Mouse (Mus musculus) midbrain, embryonic 15.5 days (tissue): ENCODE measurements around the gene Fads2. TPM values are rescaled to one million over a fixed set of nuclear protein-coding genes. Genes with fewer than 3 reads are reported as not detected.

ENCODE experiments used
- ATAC-seq: fragments of 200-750 bp; cut with Nextera tagmentation; replicated peaks from 2 replicates; pipeline ENCODE4 v1.8.0; 2017; ENCODE audit warnings: moderate TSS enrichment
- H3K27ac ChIP-seq: fragments of 300-500 bp; sonication (generic); 2 replicates; pipeline ENCODE4 v1.5.1; 2015; ENCODE audit warnings: mild to moderate bottlenecking, inconsistent platforms
- H3K27me3 ChIP-seq: fragments of 300-500 bp; sonication (generic); replicated peaks from 2 replicates; pipeline ENCODE4 v1.6.1; 2015; ENCODE audit warnings: inconsistent platforms
- H3K36me3 ChIP-seq: fragments of 300-500 bp; sonication (generic); replicated peaks from 2 replicates; pipeline ENCODE4 v1.6.1; 2015; ENCODE audit warnings: inconsistent platforms
- H3K4me1 ChIP-seq: fragments of 300-500 bp; sonication (generic); 2 replicates; pipeline ENCODE4 v1.6.1; 2015; ENCODE audit warnings: inconsistent platforms
- H3K4me2 ChIP-seq: fragments of 300-500 bp; sonication (generic); 2 replicates; pipeline ENCODE4 v1.6.1; 2015; ENCODE audit warnings: inconsistent platforms, mild to moderate bottlenecking, moderate library complexity
- H3K4me3 ChIP-seq: fragments of 300-500 bp; sonication (generic); 2 replicates; pipeline ENCODE4 v1.5.1; 2015; ENCODE audit warnings: mild to moderate bottlenecking, inconsistent platforms
- H3K9ac ChIP-seq: fragments of 300-500 bp; sonication (generic); 2 replicates; pipeline ENCODE4 v1.6.1; 2015; ENCODE audit warnings: mild to moderate bottlenecking, inconsistent platforms
- H3K9me3 ChIP-seq: fragments of 300-500 bp; sonication (generic); 2 replicates; pipeline ENCODE4 v1.6.1; 2016; ENCODE audit warnings: inconsistent platforms
- WGBS: fragments of 180-500 bp; shearing (Covaris S2); methylation state at CpG from one replicate; pipeline ENCODE4 v1.1.7; 2015; ENCODE audit warnings: mixed read lengths; 5-methylcytosine and 5-hydroxymethylcytosine counted together
- polyA plus RNA-seq: library from polyadenylated mRNA; unstranded; fragments of >200 nt; fragmentation: Nextera tagmentation; extraction: Ambion mirVana; gene quantifications from 2 replicates; pipeline ENCODE4 v1.2.1, GENCODE M21; 2015

Fads2 gene
- polyA plus RNA-seq, 1 experiment from 2014 or later, result 215 TPM

DNA sequence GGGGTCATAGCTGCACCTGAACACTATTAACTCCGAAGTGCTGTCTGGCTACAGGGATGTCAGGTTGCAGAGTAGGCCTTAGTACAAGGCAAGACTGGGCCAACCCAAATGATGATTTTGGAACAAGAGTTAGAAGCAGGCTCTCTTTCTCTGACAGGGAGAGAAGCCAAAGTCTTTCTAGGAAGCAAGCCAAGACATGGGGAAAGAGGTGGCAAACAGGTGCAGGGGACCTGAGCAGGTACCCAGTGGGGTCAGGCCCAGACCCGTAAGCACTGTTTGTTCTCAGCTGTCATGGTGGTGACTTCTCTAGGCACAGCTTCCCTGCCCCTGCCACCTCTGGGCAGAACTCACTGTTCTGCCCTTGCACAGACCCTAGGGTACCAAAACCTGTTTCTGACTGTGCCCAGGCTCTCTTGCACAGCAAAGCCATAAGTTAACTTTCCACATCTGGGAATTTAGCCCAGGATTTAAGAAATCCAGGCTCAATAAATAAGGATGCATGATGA is 5.1 kb downstream of the Fads2 start:
- ATAC-seq, result no peak
- no peak overlapping the region for H3K4me3 ChIP-seq
- peak overlapping the region; percentile 78; the same call in 1 of the 2 replicates for H3K4me2 ChIP-seq
- WGBS, result 82% methylated on average over 2 of the region's 2 CpGs
- H3K9ac ChIP-seq, result no peak overlapping the region
- no peaks in the 10 kb centered on the region; the same call in 1 of the 2 replicates for H3K36me3 ChIP-seq
- no peaks in the 10 kb centered on the region for H3K27me3 ChIP-seq
- H3K9me3 ChIP-seq, result no peaks in the 10 kb centered on the region
- H3K27ac ChIP-seq, result no peak overlapping the region
- H3K4me1 ChIP-seq, result peaks cover 62% of the 10 kb centered on the region

DNA sequence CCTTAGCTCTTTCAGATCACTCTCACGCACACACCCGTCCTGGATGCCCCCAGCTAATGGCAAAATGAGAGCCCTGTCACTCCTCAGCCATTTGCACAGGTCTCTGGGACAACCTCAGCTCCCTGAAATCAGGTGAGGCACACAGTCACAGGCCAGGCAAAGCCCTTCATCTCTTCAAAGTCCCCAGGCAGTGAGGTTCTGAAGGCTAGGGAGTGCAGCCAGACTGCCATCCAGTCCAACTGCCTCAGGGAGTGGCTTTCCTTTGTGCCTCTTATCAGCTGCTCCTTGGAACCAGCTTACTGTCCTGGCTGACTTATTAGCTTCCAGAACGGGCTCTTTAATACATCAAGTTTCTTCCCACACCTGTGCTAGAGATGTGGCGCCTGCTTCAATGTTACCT is 6.9 kb downstream of the Fads2 start:
- H3K4me3 ChIP-seq, result no peak overlapping the region
- H3K27ac ChIP-seq, result no peak overlapping the region
- ATAC-seq, result no peak
- H3K4me2 ChIP-seq, result 0 out of 2 replicates have a peak overlapping the region, but pooled peaks have one; percentile 0
- H3K4me1 ChIP-seq, result peaks cover 55% of the 10 kb centered on the region
- 73% methylated on average over 4 of the region's 4 CpGs for WGBS
- no peak overlapping the region for H3K9ac ChIP-seq
- no peaks in the 10 kb centered on the region for H3K27me3 ChIP-seq
- H3K36me3 ChIP-seq, result peaks cover 16% of the 10 kb centered on the region; the same call in 1 of the 2 replicates
- no peaks in the 10 kb centered on the region for H3K9me3 ChIP-seq

DNA sequence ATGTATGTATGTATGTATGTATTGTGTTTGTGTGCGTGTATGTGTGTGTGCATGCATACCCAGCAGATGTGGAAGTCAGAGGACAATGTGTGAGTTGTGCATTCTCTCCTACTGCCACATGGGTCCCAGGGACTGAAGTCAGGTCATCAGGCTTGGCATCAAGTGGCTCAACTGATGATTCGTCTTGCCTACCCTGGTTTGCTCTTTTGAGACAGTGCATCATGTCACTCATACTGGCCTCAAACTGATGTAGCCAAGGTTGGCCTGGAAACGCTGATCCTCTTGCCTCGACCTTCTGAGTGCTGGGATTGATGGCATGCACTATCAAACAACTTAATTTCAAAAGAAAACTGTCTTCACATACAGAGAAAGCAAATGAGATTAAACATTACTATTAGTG is 7.7 kb downstream of the Fads2 start:
- no peak overlapping the region for H3K9ac ChIP-seq
- H3K4me2 ChIP-seq, result no peak overlapping the region
- peaks cover 46% of the 10 kb centered on the region for H3K4me1 ChIP-seq
- 87% methylated on average over 4 of the region's 4 CpGs for WGBS
- no peaks in the 10 kb centered on the region for H3K27me3 ChIP-seq
- peaks cover 24% of the 10 kb centered on the region for H3K36me3 ChIP-seq
- no peaks in the 10 kb centered on the region for H3K9me3 ChIP-seq
- no peak overlapping the region for H3K27ac ChIP-seq
- H3K4me3 ChIP-seq, result no peak overlapping the region
- no peak for ATAC-seq

- ATAC-seq, result no peak
- H3K4me2 ChIP-seq, result no peak overlapping the region
- H3K36me3 ChIP-seq, result peaks cover 80% of the 10 kb centered on the region
- WGBS, result 89% methylated on average over 4 of the region's 4 CpGs
- H3K4me1 ChIP-seq, result no peaks in the 10 kb centered on the region
- H3K4me3 ChIP-seq, result no peak overlapping the region
- no peaks in the 10 kb centered on the region for H3K9me3 ChIP-seq
- no peak overlapping the region for H3K27ac ChIP-seq
- H3K9ac ChIP-seq, result no peak overlapping the region
- H3K27me3 ChIP-seq, result no peaks in the 10 kb centered on the region
Observed at GRCm38 (mm10) chr19:10086976-10087375, 14.6 kb downstream of the Fads2 start.

- Histone ChIP-seq H3K9ac (no peak overlapping the region), H3K4me1 (no peaks in the 10 kb centered on the region), H3K27ac (no peak overlapping the region), H3K4me2 (no peak overlapping the region), H3K27me3 (no peaks in the 10 kb centered on the region), H3K36me3 (peaks cover 85% of the 10 kb centered on the region), H3K4me3 (no peak overlapping the region), H3K9me3 (no peaks in the 10 kb centered on the region)
- ATAC-seq, result no peak
- 88% methylated on average over 9 of the region's 9 CpGs for WGBS
Observed at GRCm38 (mm10) chr19:10085454-10085853, 16.1 kb downstream of the Fads2 start.

DNA sequence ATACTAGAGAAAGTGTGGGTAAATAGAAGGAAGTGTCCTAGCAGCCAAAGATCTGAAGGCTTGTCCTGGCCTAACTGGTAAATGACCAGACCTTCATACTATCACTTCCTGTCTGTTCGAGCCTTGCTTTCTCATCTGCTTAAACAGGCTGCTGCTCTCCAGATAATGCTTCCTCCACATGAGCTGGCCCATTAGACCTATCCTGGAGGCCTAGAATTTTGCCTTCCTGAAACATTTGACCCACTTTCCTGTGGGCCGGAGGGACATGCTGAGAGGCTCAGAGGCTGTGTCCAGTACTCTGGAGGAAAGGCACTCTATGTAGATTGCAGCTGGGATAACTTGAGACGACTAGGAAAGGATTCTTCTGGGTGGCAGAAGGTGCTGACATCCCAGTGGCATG is 19.4 kb downstream of the Fads2 start:
- 79% methylated on average over 3 of the region's 3 CpGs for WGBS
- H3K9ac ChIP-seq, result no peak overlapping the region
- no peaks in the 10 kb centered on the region for H3K4me1 ChIP-seq
- H3K4me2 ChIP-seq, result no peak overlapping the region
- H3K9me3 ChIP-seq, result no peaks in the 10 kb centered on the region
- no peaks in the 10 kb centered on the region for H3K27me3 ChIP-seq
- no peak overlapping the region for H3K27ac ChIP-seq
- peaks cover 68% of the 10 kb centered on the region for H3K36me3 ChIP-seq
- no peak overlapping the region for H3K4me3 ChIP-seq
- no peak for ATAC-seq

- 95% methylated on average over 7 of the region's 7 CpGs for WGBS
- no peak overlapping the region for H3K4me2 ChIP-seq
- no peak overlapping the region for H3K4me3 ChIP-seq
- no peak overlapping the region for H3K9ac ChIP-seq
- no peak for ATAC-seq
- peaks cover 70% of the 10 kb centered on the region for H3K36me3 ChIP-seq
- H3K27ac ChIP-seq, result no peak overlapping the region
- H3K4me1 ChIP-seq, result no peaks in the 10 kb centered on the region
- no peaks in the 10 kb centered on the region for H3K27me3 ChIP-seq
- H3K9me3 ChIP-seq, result no peaks in the 10 kb centered on the region
Observed at GRCm38 (mm10) chr19:10080384-10080783, 21.2 kb downstream of the Fads2 start.

DNA sequence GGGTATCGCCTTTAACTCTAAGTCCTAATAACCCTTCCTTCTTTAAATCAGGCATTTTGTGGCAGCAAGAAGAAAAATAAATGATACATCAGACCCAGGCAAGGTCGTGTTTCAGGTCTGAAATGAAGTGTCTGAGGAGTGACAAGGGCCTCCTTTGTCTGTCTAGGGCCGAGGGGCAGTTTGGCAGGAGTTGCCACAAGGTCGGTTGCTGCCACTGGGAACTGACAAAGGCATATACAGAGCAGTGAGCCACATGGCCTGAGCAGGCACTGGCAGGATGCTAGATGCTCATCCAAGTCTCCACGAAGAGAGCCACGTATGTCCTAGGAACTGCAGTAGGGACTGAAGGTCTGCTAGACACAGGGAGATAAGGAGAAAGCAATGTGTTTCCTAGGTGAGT is 23.2 kb downstream of the Fads2 start:
- no peak overlapping the region for H3K4me3 ChIP-seq
- H3K36me3 ChIP-seq, result peaks cover 75% of the 10 kb centered on the region
- H3K27ac ChIP-seq, result no peak overlapping the region
- WGBS, result 84% methylated on average over 6 of the region's 6 CpGs
- no peaks in the 10 kb centered on the region for H3K4me1 ChIP-seq
- no peak overlapping the region for H3K9ac ChIP-seq
- no peak for ATAC-seq
- no peaks in the 10 kb centered on the region for H3K9me3 ChIP-seq
- H3K27me3 ChIP-seq, result no peaks in the 10 kb centered on the region
- no peak overlapping the region for H3K4me2 ChIP-seq

GRCm38 (mm10) chr19:10073145-10073544 is 28.4 kb downstream of the Fads2 start:
- 94% methylated on average over 5 of the region's 5 CpGs for WGBS

DNA sequence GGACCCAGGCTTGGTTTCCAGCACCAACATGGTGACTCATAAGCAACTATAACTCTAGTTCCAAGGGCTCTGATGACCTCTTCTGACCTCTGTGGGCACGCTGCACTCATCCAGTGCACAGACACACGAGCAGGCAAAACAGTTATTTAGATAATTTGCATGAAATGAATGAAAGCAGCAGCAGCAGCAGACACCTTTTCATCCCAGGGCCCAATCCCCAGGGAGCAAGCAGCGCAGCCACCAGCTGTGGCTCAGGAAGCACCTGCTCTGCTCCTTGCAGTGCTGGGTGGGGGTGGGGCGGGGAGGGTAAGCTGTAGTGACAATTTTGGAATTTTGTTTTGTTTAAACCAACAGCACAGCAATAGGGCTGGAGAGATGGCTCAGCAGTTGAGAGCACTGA is 29.7 kb downstream of the Fads2 start:
- no peak for ATAC-seq
- Histone ChIP-seq H3K27ac (peak overlapping the region; percentile 8), H3K27me3 (no peaks in the 10 kb centered on the region), H3K4me1 (no peaks in the 10 kb centered on the region), H3K4me2 (no peak overlapping the region), H3K4me3 (no peak overlapping the region), H3K9me3 (no peaks in the 10 kb centered on the region), H3K9ac (no peak overlapping the region), H3K36me3 (peaks cover 71% of the 10 kb centered on the region)
- WGBS, result 52% methylated on average over 4 of the region's 4 CpGs

More at GRCm38 (mm10) chr19:10073145-10073544, 28.4 kb downstream of the Fads2 start:
- Histone ChIP-seq H3K4me2 (no peak overlapping the region), H3K4me1 (no peaks in the 10 kb centered on the region), H3K4me3 (no peak overlapping the region), H3K9me3 (no peaks in the 10 kb centered on the region), H3K36me3 (peaks cover 78% of the 10 kb centered on the region), H3K27me3 (no peaks in the 10 kb centered on the region), H3K27ac (no peak overlapping the region), H3K9ac (no peak overlapping the region)
- ATAC-seq, result no peak

GRCm38 (mm10) chr19:10071166-10071565 is 30.4 kb downstream of the Fads2 start:
- WGBS, result 72% methylated on average over 5 of the region's 5 CpGs
- H3K9ac ChIP-seq, result no peak overlapping the region
- no peak overlapping the region for H3K4me3 ChIP-seq
- peaks cover 70% of the 10 kb centered on the region for H3K36me3 ChIP-seq
- H3K27me3 ChIP-seq, result no peaks in the 10 kb centered on the region
- 0 out of 2 replicates have a peak, but pooled peaks have one; percentile 31 for ATAC-seq
- no peak overlapping the region for H3K4me2 ChIP-seq
- no peaks in the 10 kb centered on the region for H3K4me1 ChIP-seq
- H3K9me3 ChIP-seq, result no peaks in the 10 kb centered on the region
- H3K27ac ChIP-seq, result peak overlapping the region; percentile 8; the same call in 1 of the 2 replicates

- H3K4me3 ChIP-seq, result no peak overlapping the region
- no peak overlapping the region for H3K27ac ChIP-seq
- no peaks in the 10 kb centered on the region for H3K4me1 ChIP-seq
- no peak overlapping the region for H3K4me2 ChIP-seq
- H3K9me3 ChIP-seq, result no peaks in the 10 kb centered on the region
- H3K9ac ChIP-seq, result no peak overlapping the region
- 92% methylated on average over 8 of the region's 8 CpGs for WGBS
- peaks cover 69% of the 10 kb centered on the region for H3K36me3 ChIP-seq
- no peaks in the 10 kb centered on the region for H3K27me3 ChIP-seq
- no peak for ATAC-seq
Observed at GRCm38 (mm10) chr19:10070186-10070980, 31.2 kb downstream of the Fads2 start.

- peaks cover 50% of the 10 kb centered on the region for H3K36me3 ChIP-seq
- no peaks in the 10 kb centered on the region for H3K27me3 ChIP-seq
- ATAC-seq, result no peak
- 79% methylated on average over 7 of the region's 7 CpGs for WGBS
- H3K4me1 ChIP-seq, result no peaks in the 10 kb centered on the region
- H3K4me3 ChIP-seq, result no peak overlapping the region
- H3K4me2 ChIP-seq, result no peak overlapping the region
- H3K9ac ChIP-seq, result no peak overlapping the region
- no peaks in the 10 kb centered on the region for H3K9me3 ChIP-seq
- no peak overlapping the region for H3K27ac ChIP-seq
Observed at GRCm38 (mm10) chr19:10067701-10068100, 33.8 kb downstream of the Fads2 start.
